ENCODE assay signal across 9 mouse cellular contexts in the genomic region with DNA sequence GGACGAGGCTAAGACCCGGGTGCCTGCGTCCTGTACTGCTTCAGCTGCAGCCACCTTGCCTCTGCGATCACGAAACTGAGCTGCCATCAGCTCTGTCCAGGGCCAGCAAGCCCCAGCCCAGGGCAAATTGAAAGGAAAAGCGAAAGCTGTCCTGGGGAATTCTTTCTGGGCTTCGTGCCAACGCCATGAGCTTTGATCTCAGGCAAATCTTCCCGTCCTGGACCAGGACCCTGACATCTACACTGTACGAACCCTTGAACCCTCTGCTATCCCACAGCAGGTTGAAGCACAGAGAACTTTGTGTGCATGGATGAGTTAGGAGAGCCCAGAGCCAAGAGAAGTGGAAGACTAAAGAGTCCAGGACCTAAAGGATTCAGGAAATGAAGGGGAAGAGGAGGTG. TPM values are rescaled to one million over a fixed set of nuclear protein-coding genes. Genes with fewer than 3 reads are reported as not detected.
DNase-seq lines count a peak whose midpoint lies in the region; ATAC-seq and TF ChIP-seq lines count a peak whose summit lies in the region.
"Had no signal": no experiment of that assay in that cellular context is flagged by ENCODE, and none has a peak within 500 bp of the region (broad histone marks: within the 10 kb centered on the region; RNA-seq: fewer than 3 reads in every experiment).

No protein-coding gene starts in this region.

- TF ChIP-seq EP300 in heart, adult 2 months (IDR thresholded peaks at IDR 0.05; ENCODE audit: insufficient read depth, low read depth, low read length) = 0 out of 2 replicates have a peak, but pooled peaks have one; percentile 26
- no peak for TF ChIP-seq EP300 in lung, postnatal 0 days (IDR thresholded peaks at IDR 0.05)

- H3K36me3 ChIP-seq in heart, adult 2 months (ENCODE audit: control insufficient read depth, insufficient read depth, low read length) = no peaks in the 10 kb centered on the region
- no peaks in the 10 kb centered on the region for H3K36me3 ChIP-seq in lung, postnatal 0 days (ENCODE audit: insufficient read depth, low read length)
- H3K36me3 ChIP-seq: limb, embryonic 15.5 days had no signal

- no peak for TF ChIP-seq CTCF in gastrocnemius, adult 2 months (IDR thresholded peaks at IDR 0.05)
- no peak for TF ChIP-seq CTCF in heart, adult 2 months (IDR thresholded peaks at IDR 0.05)
- no peak for TF ChIP-seq CTCF in lung, postnatal 0 days (IDR thresholded peaks at IDR 0.05)

- H3K9me3 ChIP-seq in lung, postnatal 0 days (ENCODE audit: low read length) = no peaks in the 10 kb centered on the region
- H3K9me3 ChIP-seq: limb, embryonic 15.5 days had no signal

- DNase-seq in gastrocnemius, adult 2 months = peak; percentile 67
- DNase-seq in gastrocnemius, adult 8-10 months (ENCODE audit: low spot score in 2 of 2) = no peak
- DNase-seq in heart, adult 2 months = peak; percentile 75 to 77
- peak; percentile 93 to 96 for DNase-seq in kidney, adult 8-10 months
- DNase-seq in lung, postnatal 0 days (ENCODE audit: low spot score) = peak; percentile 71
- DNase-seq in right cerebral cortex, adult 18-20 months = no peak
- no peak for DNase-seq in layer of hippocampus, postnatal 10 days (ENCODE audit: low spot score in 2 of 2)

- peak overlapping the region; percentile 41 for H3K4me3 ChIP-seq in gastrocnemius, adult 2 months
- peak overlapping the region; percentile 29; the same call in 1 of the 2 replicates for H3K4me3 ChIP-seq in heart, adult 2 months
- H3K4me3 ChIP-seq in lung, postnatal 0 days (ENCODE audit: low read depth, low read length) = no peak overlapping the region
- H3K4me3 ChIP-seq: limb, embryonic 15.5 days had no signal

- 13% methylated on average over 10 of the region's 10 CpGs for WGBS in heart, adult 2 months
- WGBS in lung, postnatal 0 days = 19% methylated on average over 9 of the region's 10 CpGs

- no peaks in the 10 kb centered on the region for H3K27me3 ChIP-seq in heart, adult 2 months (ENCODE audit: control insufficient read depth, insufficient read depth, low read length)
- no peaks in the 10 kb centered on the region for H3K27me3 ChIP-seq in lung, postnatal 0 days (replicated peaks; ENCODE audit: insufficient read depth, low read length)
- H3K27me3 ChIP-seq: limb, embryonic 15.5 days had no signal

- peak overlapping the region; percentile 62 for H3K9ac ChIP-seq in heart, adult 2 months (ENCODE audit: low read depth, low read length)
- no peak overlapping the region for H3K9ac ChIP-seq in lung, postnatal 0 days (replicated peaks; ENCODE audit: low read depth)
- H3K9ac ChIP-seq: limb, embryonic 15.5 days had no signal

- intact Hi-C loops in gastrocnemius, adult 2 months (cut with DNase I) = no loop called here
- intact Hi-C loops in heart, adult 2 months (cut with DNase I) = loop anchor here (2.0 kb wide), 1 partner anchor 15 kb away; no protein-coding TSS in a partner anchor

- H3K4me1 ChIP-seq in heart, adult 2 months (ENCODE audit: control insufficient read depth, insufficient read depth, low read length) = peaks cover 23% of the 10 kb centered on the region
- H3K4me1 ChIP-seq in lung, postnatal 0 days (ENCODE audit: insufficient read depth, low read depth, low read length) = peaks cover 21% of the 10 kb centered on the region

- 0 out of 2 replicates have a peak, but pooled peaks cover 1% of the 10 kb centered on the region for H3K79me2 ChIP-seq in heart, adult 2 months (replicated peaks; ENCODE audit: control insufficient read depth, insufficient read depth, low read length)

- ATAC-seq in lung, postnatal 0 days = peak; percentile 52
- ATAC-seq in CD4-positive, CD25-positive, alpha-beta regulatory T cell, adult 4 months = no peak

- H3K27ac ChIP-seq in gastrocnemius, adult 2 months = peak overlapping the region; percentile 84
- peak overlapping the region; percentile 61 for H3K27ac ChIP-seq in heart, adult 2 months
- no peak overlapping the region for H3K27ac ChIP-seq in lung, postnatal 0 days (ENCODE audit: low read length)
- H3K27ac ChIP-seq: limb, embryonic 15.5 days had no signal

- peak overlapping the region; percentile 25 for H3K4me2 ChIP-seq in lung, postnatal 0 days (replicated peaks; ENCODE audit: low read depth, low read length)
- H3K4me2 ChIP-seq: limb, embryonic 15.5 days had no signal

- no peak for TF ChIP-seq POLR2A in heart, adult 2 months (IDR thresholded peaks at IDR 0.05; ENCODE audit: insufficient read depth, low read depth, low read length)

RNA-seq across cellular contexts. Expression of gene Ccdc85c, which starts 25.7 kb away (rescaled TPM):
- 10 to 100 TPM; 30.1 to 33.4 TPM for total RNA-seq in gastrocnemius, adult 2 months (2021)
- total RNA-seq in gastrocnemius, adult 8-10 months (2022) = 10 to 100 TPM; 41.1 to 49.4 (median 43.5) TPM
- total RNA-seq in heart, adult 2 months (2021) = 10 to 100 TPM; 39.2 to 43.9 TPM
- 27.1 and 29.3 TPM in 2 replicates for polyA plus RNA-seq in heart, adult 2 months (2012; rRNA removed)
- polyA plus RNA-seq in lung, postnatal 0 days (2015; fragmentation: Nextera tagmentation; extraction: Ambion mirVana) = 4.1 and 4.5 TPM in 2 replicates
- 10 to 100 TPM; 58.6 to 62.9 TPM for total RNA-seq in layer of hippocampus, postnatal 10 days (2021)
- polyA plus RNA-seq in CD4-positive, CD25-positive, alpha-beta regulatory T cell, adult 4 months (2017; shearing (Covaris generic)) = under 1 TPM; 0.27 to 0.46 TPM

RNA-seq across cellular contexts. Expression of gene Hhipl1, which starts 56.5 kb away (rescaled TPM):
- 1 to 10 TPM in 1 of 2 experiments, under 1 TPM in 1; 0.66 to 1.1 TPM for total RNA-seq in gastrocnemius, adult 2 months (2021)
- total RNA-seq in gastrocnemius, adult 8-10 months (2022) = under 1 TPM; 0.44 to 0.74 (median 0.69) TPM
- total RNA-seq in heart, adult 2 months (2021) = 1 to 10 TPM; 1.2 to 1.5 TPM
- polyA plus RNA-seq in heart, adult 2 months (2012; rRNA removed) = 1.6 and 1.8 TPM in 2 replicates
- polyA plus RNA-seq in lung, postnatal 0 days (2015; fragmentation: Nextera tagmentation; extraction: Ambion mirVana) = 0.35 and 0.57 TPM in 2 replicates
- total RNA-seq in layer of hippocampus, postnatal 10 days (2021) = 1 to 10 TPM; 6.3 to 7.4 TPM
- not detected for polyA plus RNA-seq in CD4-positive, CD25-positive, alpha-beta regulatory T cell, adult 4 months (2017; shearing (Covaris generic))

Comparison
In these comparisons a context has a peak if more than half of its experiments do, and no peak if none do; other contexts are left out.
1. DNase-seq: peak in gastrocnemius, adult 2 months (single experiment), heart, adult 2 months (2 of 2), kidney, adult 8-10 months (2 of 2) and lung, postnatal 0 days (single experiment); none in gastrocnemius, adult 8-10 months (0 of 2), right cerebral cortex, adult 18-20 months (single experiment) and layer of hippocampus, postnatal 10 days (0 of 2).